Mouse (Mus musculus): ENCODE measurements at regions not wholly inside any gene's neighbourhood (a gene's known extent, or its start where the extent isn't known, plus 50 kb on each side); places are given as distances from the start of the nearest gene placed in this dataset.
A peak's percentile ranks its signal among the peaks of the same experiment; 100 is the strongest.

DNA sequence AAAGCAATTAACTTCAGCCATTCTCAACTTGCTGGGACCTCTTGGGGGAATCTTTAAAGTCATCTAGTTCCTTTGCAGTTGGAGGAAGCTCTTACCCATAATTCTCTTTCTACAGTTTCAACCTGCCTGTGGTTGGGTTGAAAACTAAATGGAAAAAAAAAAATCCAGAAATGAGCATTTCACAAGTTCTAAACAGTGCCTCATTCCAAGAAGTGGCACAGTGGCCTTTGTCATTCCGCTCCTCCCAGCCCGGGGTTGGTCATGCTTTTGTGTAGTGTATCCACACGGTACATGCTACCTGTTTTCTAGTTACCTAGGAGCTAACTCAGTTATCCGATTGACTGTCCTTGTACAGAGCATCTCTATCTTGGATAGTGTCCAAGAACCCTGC is 90.8 kb upstream of the Gpr12 start:
- Histone ChIP-seq H3K27me3 (replicated peaks; ENCODE audit: control insufficient read depth, insufficient read depth, low read length) (no peaks in the 10 kb centered on the region), H3K4me1 (ENCODE audit: control insufficient read depth, insufficient read depth, low read length) (no peaks in the 10 kb centered on the region), H3K4me3 (ENCODE audit: low read depth, low read length) (no peak overlapping the region), H3K36me3 (ENCODE audit: control insufficient read depth, insufficient read depth, low read length) (no peaks in the 10 kb centered on the region), H3K9ac (ENCODE audit: low read depth, low read length) (no peak overlapping the region), H3K4me2 (ENCODE audit: low read depth, low read length) (no peak overlapping the region), H3K27ac (replicated peaks; ENCODE audit: low read depth, low read length) (no peak overlapping the region), H3K9me3 (ENCODE audit: control insufficient read depth, low read length) (no peaks in the 10 kb centered on the region)
- DNase-seq (ENCODE audit: low spot score) (no peak), ATAC-seq (ENCODE audit: low read depth) (no peak)
- 88% methylated on average over 4 of the region's 4 CpGs for WGBS

DNA sequence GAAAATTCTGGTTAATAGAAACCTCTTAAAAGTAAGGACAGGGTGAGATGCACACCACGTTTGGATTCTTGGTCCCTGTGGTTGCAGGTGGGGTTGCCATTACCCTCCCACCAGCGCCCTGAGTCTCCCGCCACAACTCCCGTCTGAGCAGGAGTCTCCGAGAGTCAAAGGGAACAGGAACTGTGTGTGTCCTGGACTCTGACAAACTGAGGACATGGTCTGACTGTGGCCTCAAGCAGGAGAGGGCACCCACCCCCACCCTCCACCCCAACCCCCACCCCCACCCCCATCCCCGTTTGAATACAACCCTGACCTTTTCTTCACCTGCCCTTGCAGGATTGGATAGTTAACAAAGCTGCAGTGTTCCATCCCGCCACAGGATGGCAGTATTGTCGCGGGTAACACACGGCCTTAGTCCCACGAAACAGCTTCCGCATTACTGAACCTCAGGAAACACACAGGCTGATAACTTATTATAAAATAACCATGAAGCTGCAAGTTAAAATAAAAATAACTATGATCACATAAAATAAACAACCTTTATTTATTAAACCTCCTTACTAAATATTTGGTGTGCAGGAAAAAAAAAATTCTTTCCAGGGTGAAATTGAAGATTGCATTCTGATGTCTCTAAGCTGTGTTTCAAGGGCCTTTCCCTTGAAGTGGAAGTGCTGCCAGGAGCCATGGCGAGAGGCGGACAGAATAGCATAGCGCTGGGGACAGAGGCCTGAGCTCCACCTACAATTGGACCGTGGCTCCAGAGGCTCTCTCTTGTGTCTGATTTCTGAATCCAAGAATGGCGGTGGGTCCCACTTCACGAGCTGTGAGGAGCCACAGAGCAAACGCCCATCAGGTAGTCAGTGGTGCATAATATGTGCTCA is 90.2 kb upstream of the Gpr12 start:
- 23% methylated on average over 19 of the region's 19 CpGs for WGBS
- Histone ChIP-seq H3K4me2 (ENCODE audit: low read depth, low read length) (no peak overlapping the region), H3K9ac (ENCODE audit: low read depth, low read length) (no peak overlapping the region)

DNA sequence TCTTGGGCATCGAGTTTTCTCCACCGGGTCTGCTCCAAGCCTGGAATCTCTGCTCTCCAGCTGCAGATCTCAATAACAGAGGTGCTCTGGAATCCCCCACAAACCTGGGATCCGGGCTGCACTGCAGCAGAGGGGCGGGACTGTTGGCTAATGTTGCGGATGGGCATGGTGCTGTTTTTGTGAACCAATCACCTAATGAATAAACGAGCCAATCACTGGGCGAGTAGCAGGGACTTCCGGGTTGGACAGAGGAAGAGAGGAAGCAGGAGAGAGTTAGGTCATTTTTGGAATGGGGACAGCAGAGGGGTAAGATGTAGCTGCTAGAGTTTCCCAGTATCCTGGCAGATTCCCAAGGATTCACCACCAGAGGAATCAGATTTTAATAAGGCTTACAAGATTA is 76.7 kb upstream of the Gpr12 start:
- no peaks in the 10 kb centered on the region for H3K27me3 ChIP-seq (replicated peaks; ENCODE audit: control insufficient read depth, insufficient read depth, low read length)
- no peak overlapping the region for H3K27ac ChIP-seq (replicated peaks; ENCODE audit: low read depth, low read length)
- no peak overlapping the region for H3K9ac ChIP-seq (ENCODE audit: low read depth, low read length)
- 70% methylated on average over 8 of the region's 8 CpGs for WGBS
- H3K36me3 ChIP-seq (ENCODE audit: control insufficient read depth, insufficient read depth, low read length): no peaks in the 10 kb centered on the region
- ATAC-seq (ENCODE audit: low read depth): no peak
- H3K4me1 ChIP-seq (ENCODE audit: control insufficient read depth, insufficient read depth, low read length): no peaks in the 10 kb centered on the region
- no peak overlapping the region for H3K4me3 ChIP-seq (ENCODE audit: low read depth, low read length)
- H3K4me2 ChIP-seq (ENCODE audit: low read depth, low read length): no peak overlapping the region
- no peaks in the 10 kb centered on the region for H3K9me3 ChIP-seq (ENCODE audit: control insufficient read depth, low read length)
- DNase-seq (ENCODE audit: low spot score): no peak

More for the DNA sequence above, 90.2 kb upstream of the Gpr12 start:
- Histone ChIP-seq H3K27me3 (replicated peaks; ENCODE audit: control insufficient read depth, insufficient read depth, low read length) (no peaks in the 10 kb centered on the region), H3K27ac (replicated peaks; ENCODE audit: low read depth, low read length) (no peak overlapping the region), H3K9me3 (ENCODE audit: control insufficient read depth, low read length) (no peaks in the 10 kb centered on the region), H3K4me3 (ENCODE audit: low read depth, low read length) (no peak overlapping the region), H3K36me3 (ENCODE audit: control insufficient read depth, insufficient read depth, low read length) (no peaks in the 10 kb centered on the region), H3K4me1 (ENCODE audit: control insufficient read depth, insufficient read depth, low read length) (no peaks in the 10 kb centered on the region)
- peak; percentile 71 for ATAC-seq (ENCODE audit: low read depth)
- peak; percentile 68 for DNase-seq (ENCODE audit: low spot score)

DNA sequence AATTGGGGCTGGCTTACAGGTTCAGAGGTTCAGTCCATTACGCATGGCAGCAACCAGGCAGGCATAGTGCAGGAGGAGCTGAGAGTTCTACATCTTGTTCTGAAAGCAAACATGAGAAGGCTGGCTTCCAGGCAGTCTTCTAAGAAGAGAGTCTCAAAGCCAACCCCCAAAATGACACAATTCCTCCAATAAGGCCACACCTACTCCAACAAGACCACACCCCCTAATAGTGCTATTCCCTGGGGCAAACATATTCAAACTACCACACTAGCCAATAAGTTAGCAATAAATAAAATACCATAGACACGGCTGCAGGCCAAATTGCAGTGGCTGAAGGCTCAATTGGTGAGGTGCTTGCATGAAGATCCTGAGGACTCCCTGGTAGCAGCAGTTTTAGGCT is 72.2 kb upstream of the Gpr12 start:
- no peak for DNase-seq (ENCODE audit: low spot score)
- H3K4me1 ChIP-seq (ENCODE audit: control insufficient read depth, insufficient read depth, low read length): no peaks in the 10 kb centered on the region
- H3K9ac ChIP-seq (ENCODE audit: low read depth, low read length): no peak overlapping the region
- no peak overlapping the region for H3K4me3 ChIP-seq (ENCODE audit: low read depth, low read length)
- H3K9me3 ChIP-seq (ENCODE audit: control insufficient read depth, low read length): no peaks in the 10 kb centered on the region
- 77% methylated on average over 2 of the region's 2 CpGs for WGBS
- no peak overlapping the region for H3K4me2 ChIP-seq (ENCODE audit: low read depth, low read length)
- no peaks in the 10 kb centered on the region for H3K36me3 ChIP-seq (ENCODE audit: control insufficient read depth, insufficient read depth, low read length)
- H3K27ac ChIP-seq (replicated peaks; ENCODE audit: low read depth, low read length): no peak overlapping the region
- H3K27me3 ChIP-seq (replicated peaks; ENCODE audit: control insufficient read depth, insufficient read depth, low read length): no peaks in the 10 kb centered on the region
- no peak for ATAC-seq (ENCODE audit: low read depth)

DNA sequence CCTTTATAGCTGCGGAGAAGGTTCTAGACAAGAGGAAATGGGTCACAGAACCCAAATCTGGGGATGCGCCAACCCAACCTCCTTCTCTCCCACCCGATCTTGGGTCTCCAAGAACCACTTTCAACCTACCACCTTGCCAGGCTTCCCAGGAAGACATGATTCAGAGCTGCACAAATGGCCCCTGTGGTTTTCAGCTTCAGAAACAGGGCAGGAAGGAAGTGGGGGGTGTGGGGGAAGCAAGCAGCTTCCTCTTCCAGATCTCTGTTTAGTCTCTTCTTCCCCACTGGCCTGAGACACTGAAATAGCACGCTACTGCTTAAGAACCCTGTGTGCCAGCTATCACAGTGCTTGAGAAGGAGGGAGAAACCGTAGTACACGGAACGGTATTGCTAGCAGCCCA is 70.4 kb upstream of the Gpr12 start:
- DNase-seq (ENCODE audit: low spot score) (no peak), ATAC-seq (ENCODE audit: low read depth) (no peak)
- Histone ChIP-seq H3K9ac (ENCODE audit: low read depth, low read length) (no peak overlapping the region), H3K9me3 (ENCODE audit: control insufficient read depth, low read length) (no peaks in the 10 kb centered on the region), H3K4me2 (ENCODE audit: low read depth, low read length) (no peak overlapping the region), H3K27me3 (replicated peaks; ENCODE audit: control insufficient read depth, insufficient read depth, low read length) (no peaks in the 10 kb centered on the region), H3K4me1 (ENCODE audit: control insufficient read depth, insufficient read depth, low read length) (no peaks in the 10 kb centered on the region), H3K4me3 (ENCODE audit: low read depth, low read length) (no peak overlapping the region), H3K36me3 (ENCODE audit: control insufficient read depth, insufficient read depth, low read length) (no peaks in the 10 kb centered on the region), H3K27ac (replicated peaks; ENCODE audit: low read depth, low read length) (no peak overlapping the region)
- 71% methylated on average over 7 of the region's 7 CpGs for WGBS

DNA sequence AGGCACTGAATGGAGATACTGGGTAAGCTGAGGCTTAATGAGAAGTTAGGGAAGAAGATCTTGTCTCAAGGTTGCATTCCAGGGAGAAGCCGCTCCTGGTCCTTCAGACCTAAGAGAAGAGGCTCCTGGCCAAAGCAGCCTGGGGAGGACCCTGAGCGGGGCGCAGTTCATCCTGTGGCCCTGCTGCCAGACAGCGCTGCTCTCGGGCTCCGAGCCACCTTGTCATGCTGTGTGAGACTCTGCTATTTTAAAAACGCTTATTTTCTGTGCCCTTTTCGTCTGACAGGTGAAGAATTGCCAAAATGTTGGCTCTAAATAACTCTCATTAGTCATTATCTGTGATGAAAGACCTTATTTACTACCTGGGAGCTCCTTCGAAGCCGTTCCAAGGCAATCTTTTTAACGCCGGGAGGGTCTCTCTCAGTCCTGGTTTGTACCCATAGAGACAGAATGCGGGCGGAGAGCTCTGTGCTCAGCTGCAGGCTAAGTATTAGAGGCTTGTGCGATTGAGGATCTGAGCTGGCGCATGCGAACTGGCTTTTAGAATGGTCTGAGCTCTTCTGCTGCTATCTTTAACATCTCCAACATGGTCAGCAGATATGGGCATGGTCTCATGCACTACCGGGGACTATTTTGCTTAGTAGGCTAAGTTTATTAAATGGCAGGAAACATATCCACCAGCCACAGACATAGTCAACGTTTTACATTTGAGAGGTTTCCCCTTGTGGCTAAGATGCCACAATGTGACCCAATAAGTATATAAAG is 68.8 kb upstream of the Gpr12 start:
- Histone ChIP-seq H3K9ac (ENCODE audit: low read depth, low read length) (no peak overlapping the region), H3K27me3 (replicated peaks; ENCODE audit: control insufficient read depth, insufficient read depth, low read length) (no peaks in the 10 kb centered on the region), H3K4me1 (ENCODE audit: control insufficient read depth, insufficient read depth, low read length) (no peaks in the 10 kb centered on the region), H3K4me3 (ENCODE audit: low read depth, low read length) (no peak overlapping the region), H3K36me3 (ENCODE audit: control insufficient read depth, insufficient read depth, low read length) (no peaks in the 10 kb centered on the region), H3K9me3 (ENCODE audit: control insufficient read depth, low read length) (no peaks in the 10 kb centered on the region), H3K27ac (replicated peaks; ENCODE audit: low read depth, low read length) (no peak overlapping the region), H3K4me2 (ENCODE audit: low read depth, low read length) (no peak overlapping the region)
- 82% methylated on average over 19 of the region's 19 CpGs for WGBS
- DNase-seq (ENCODE audit: low spot score) (no peak), ATAC-seq (ENCODE audit: low read depth) (no peak)

DNA sequence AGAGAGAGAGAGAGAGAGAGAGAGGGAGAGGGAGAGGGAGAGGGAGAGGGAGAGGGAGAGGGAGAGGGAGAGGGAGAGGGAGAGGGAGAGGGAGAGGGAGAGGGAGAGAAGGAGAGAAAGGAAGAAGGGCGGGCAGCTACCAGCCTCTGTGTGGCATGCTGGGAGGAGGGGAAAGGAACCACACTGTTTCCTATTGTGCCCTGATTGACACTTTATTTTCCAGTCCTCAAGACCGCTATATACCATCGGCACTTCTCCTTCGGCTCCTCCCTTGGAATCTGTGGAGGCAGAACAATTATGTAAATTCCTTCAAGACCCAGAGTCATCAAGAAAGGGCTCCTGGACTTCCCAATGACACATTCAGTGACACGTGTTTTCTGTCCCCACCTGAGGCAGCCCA is 67.8 kb upstream of the Gpr12 start:
- ATAC-seq (ENCODE audit: low read depth): no peak
- H3K9me3 ChIP-seq (ENCODE audit: control insufficient read depth, low read length): no peaks in the 10 kb centered on the region
- H3K27me3 ChIP-seq (replicated peaks; ENCODE audit: control insufficient read depth, insufficient read depth, low read length): no peaks in the 10 kb centered on the region
- no peak for DNase-seq (ENCODE audit: low spot score)
- H3K4me1 ChIP-seq (ENCODE audit: control insufficient read depth, insufficient read depth, low read length): no peaks in the 10 kb centered on the region
- H3K27ac ChIP-seq (replicated peaks; ENCODE audit: low read depth, low read length): no peak overlapping the region
- H3K36me3 ChIP-seq (ENCODE audit: control insufficient read depth, insufficient read depth, low read length): no peaks in the 10 kb centered on the region
- 37% methylated on average over 5 of the region's 5 CpGs for WGBS
- no peak overlapping the region for H3K4me3 ChIP-seq (ENCODE audit: low read depth, low read length)
- H3K9ac ChIP-seq (ENCODE audit: low read depth, low read length): no peak overlapping the region
- no peak overlapping the region for H3K4me2 ChIP-seq (ENCODE audit: low read depth, low read length)

DNA sequence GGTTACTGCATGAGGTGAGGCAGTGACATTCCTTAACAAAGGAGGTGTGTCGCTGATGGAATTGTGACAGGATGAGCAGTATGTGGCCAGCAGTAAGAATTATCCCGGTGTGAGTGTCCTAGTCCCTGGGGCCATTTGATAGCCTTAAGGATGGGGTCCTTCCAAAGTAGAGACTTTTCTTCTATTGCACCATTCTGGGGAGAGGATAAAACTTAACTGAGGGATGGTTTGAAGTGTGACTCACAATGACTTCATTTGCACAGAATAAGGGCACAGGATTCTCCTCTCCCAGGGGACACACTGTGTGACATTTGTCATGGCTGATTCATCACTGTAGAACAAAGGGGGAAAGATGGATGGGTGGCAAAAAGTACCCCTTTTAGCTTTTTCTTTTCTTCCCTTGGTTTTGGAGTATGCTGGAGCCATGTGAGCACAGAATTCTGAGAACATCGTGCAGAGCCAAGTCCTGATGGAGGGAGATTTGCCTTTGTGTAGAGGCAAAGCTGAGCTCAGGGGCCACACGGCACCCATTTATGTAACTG is 63.6 kb upstream of the Gpr12 start:
- no peak overlapping the region for H3K4me3 ChIP-seq (ENCODE audit: low read depth, low read length)

More for the DNA sequence above, 63.6 kb upstream of the Gpr12 start:
- H3K4me2 ChIP-seq (ENCODE audit: low read depth, low read length): no peak overlapping the region
- ATAC-seq (ENCODE audit: low read depth): no peak
- 67% methylated on average over 4 of the region's 4 CpGs for WGBS
- DNase-seq (ENCODE audit: low spot score): no peak
- H3K27me3 ChIP-seq (replicated peaks; ENCODE audit: control insufficient read depth, insufficient read depth, low read length): no peaks in the 10 kb centered on the region
- H3K27ac ChIP-seq (replicated peaks; ENCODE audit: low read depth, low read length): no peak overlapping the region
- H3K9me3 ChIP-seq (ENCODE audit: control insufficient read depth, low read length): no peaks in the 10 kb centered on the region
- H3K9ac ChIP-seq (ENCODE audit: low read depth, low read length): no peak overlapping the region
- no peaks in the 10 kb centered on the region for H3K36me3 ChIP-seq (ENCODE audit: control insufficient read depth, insufficient read depth, low read length)
- no peaks in the 10 kb centered on the region for H3K4me1 ChIP-seq (ENCODE audit: control insufficient read depth, insufficient read depth, low read length)

All from embryonic facial prominence, embryonic 14.5 days (tissue).